Mouse (Mus musculus) thymus, adult 2 months (tissue): ENCODE data around the gene Slc16a8.

Experiments used
- CTCF ChIP-seq: fragments of 200-500 bp; IDR thresholded peaks from 2 replicates; pipeline ENCODE4 v1.5.1; 2012; ENCODE audit warnings: mild to moderate bottlenecking, control low read depth, low read length, moderate library complexity, borderline replicate concordance; ENCODE audit not compliant: control insufficient read depth, poor library complexity, insufficient read depth; ENCODE audit errors: extremely low read depth
- POLR2A ChIP-seq: fragments of 200-500 bp; IDR thresholded peaks from 2 replicates; pipeline ENCODE4 v1.6.1; 2012; ENCODE audit warnings: mild to moderate bottlenecking, low read length, control low read depth, moderate library complexity; ENCODE audit not compliant: control insufficient read depth, poor library complexity, insufficient read depth; ENCODE audit errors: extremely low read depth

- TF ChIP-seq POLR2A, result no peak
- TF ChIP-seq CTCF, result no peak
Measured at GRCm38 (mm10) chr15:79303725-79304124, 49.2 kb upstream of the Slc16a8 start.
